Mouse (Mus musculus) kidney, embryonic 15.5 days (tissue): Measurements from ENCODE around the gene Gm47791. TPM values are rescaled to one million over a fixed set of nuclear protein-coding genes. Genes with fewer than 3 reads are reported as not detected.

ENCODE experiments used
- ATAC-seq: fragments of 200-750 bp; cut with Nextera tagmentation; replicated peaks from 2 replicates; pipeline ENCODE4 v1.8.0; 2017; ENCODE audit warnings: moderate TSS enrichment; ENCODE audit not compliant: low FRiP score
- H3K27ac ChIP-seq: fragments of 300-500 bp; sonication (generic); 2 replicates; pipeline ENCODE4 v1.5.1; 2015; ENCODE audit warnings: mild to moderate bottlenecking, inconsistent platforms
- H3K27me3 ChIP-seq: fragments of 300-500 bp; sonication (generic); 2 replicates; pipeline ENCODE4 v1.6.1; 2015; ENCODE audit warnings: inconsistent platforms
- H3K36me3 ChIP-seq: fragments of 300-500 bp; sonication (generic); 2 replicates; pipeline ENCODE4 v1.6.1; 2015; ENCODE audit warnings: inconsistent platforms
- H3K4me1 ChIP-seq: fragments of 300-500 bp; sonication (generic); 2 replicates; pipeline ENCODE4 v1.6.1; 2015; ENCODE audit warnings: inconsistent platforms
- H3K4me2 ChIP-seq: fragments of 300-500 bp; sonication (generic); 2 replicates; pipeline ENCODE4 v1.6.1; 2015; ENCODE audit warnings: moderate library complexity, mild to moderate bottlenecking, inconsistent platforms
- H3K4me3 ChIP-seq: fragments of 300-500 bp; sonication (generic); replicated peaks from 2 replicates; pipeline ENCODE4 v1.5.1; 2015; ENCODE audit warnings: mild to moderate bottlenecking, inconsistent platforms
- H3K9ac ChIP-seq: fragments of 300-500 bp; sonication (generic); 2 replicates; pipeline ENCODE4 v1.6.1; 2015; ENCODE audit warnings: mild to moderate bottlenecking, inconsistent platforms
- H3K9me3 ChIP-seq: fragments of 300-500 bp; sonication (generic); replicated peaks from 2 replicates; pipeline ENCODE4 v1.6.1; 2016; ENCODE audit warnings: inconsistent platforms
- WGBS: fragments of 180-500 bp; shearing (Covaris S2); methylation state at CpG from one replicate; pipeline ENCODE4 v1.1.7; 2015; ENCODE audit warnings: mixed read lengths; 5-methylcytosine and 5-hydroxymethylcytosine counted together
- polyA plus RNA-seq: library from polyadenylated mRNA; unstranded; fragments of >200 nt; fragmentation: Nextera tagmentation; extraction: Ambion mirVana; gene quantifications from 2 replicates; pipeline ENCODE4 v1.2.1, GENCODE M21; 2015

Gene Gm47791
- polyA plus RNA-seq, 1 experiment from 2014 or later = not detected

- Histone ChIP-seq H3K27me3 (no peaks in the 10 kb centered on the region), H3K36me3 (peaks cover 57% of the 10 kb centered on the region), H3K9ac (no peak overlapping the region), H3K27ac (no peak overlapping the region), H3K9me3 (no peaks in the 10 kb centered on the region), H3K4me2 (no peak overlapping the region), H3K4me3 (no peak overlapping the region), H3K4me1 (peaks cover 6% of the 10 kb centered on the region; the same call in 1 of the 2 replicates)
- 76% methylated on average over 3 of the region's 3 CpGs for WGBS
- no peak for ATAC-seq
Measured at GRCm38 (mm10) chr1:82743962-82744361, 27.1 kb downstream of the Gm47791 start.

GRCm38 (mm10) chr1:82741539-82741938, 29.5 kb downstream of the Gm47791 start:
- H3K9ac ChIP-seq = no peak overlapping the region
- H3K4me3 ChIP-seq = no peak overlapping the region
- H3K27me3 ChIP-seq = no peaks in the 10 kb centered on the region
- H3K36me3 ChIP-seq = peaks cover 57% of the 10 kb centered on the region
- WGBS = 88% methylated on average over 7 of the region's 7 CpGs
- no peak overlapping the region for H3K4me2 ChIP-seq
- H3K9me3 ChIP-seq = no peaks in the 10 kb centered on the region
- peaks cover 19% of the 10 kb centered on the region for H3K4me1 ChIP-seq
- no peak overlapping the region for H3K27ac ChIP-seq
- no peak for ATAC-seq

- Histone ChIP-seq H3K9ac (no peak overlapping the region), H3K27me3 (no peaks in the 10 kb centered on the region), H3K9me3 (no peaks in the 10 kb centered on the region), H3K4me2 (no peak overlapping the region), H3K36me3 (peaks cover 77% of the 10 kb centered on the region), H3K4me3 (no peak overlapping the region), H3K27ac (0 out of 2 replicates have a peak overlapping the region, but pooled peaks have one; percentile 45), H3K4me1 (peaks cover 13% of the 10 kb centered on the region)
- peak; percentile 82 for ATAC-seq
- 69% methylated on average over 1 of the region's 1 CpGs for WGBS
Measured at GRCm38 (mm10) chr1:82738066-82738465, 33.0 kb downstream of the Gm47791 start.

DNA sequence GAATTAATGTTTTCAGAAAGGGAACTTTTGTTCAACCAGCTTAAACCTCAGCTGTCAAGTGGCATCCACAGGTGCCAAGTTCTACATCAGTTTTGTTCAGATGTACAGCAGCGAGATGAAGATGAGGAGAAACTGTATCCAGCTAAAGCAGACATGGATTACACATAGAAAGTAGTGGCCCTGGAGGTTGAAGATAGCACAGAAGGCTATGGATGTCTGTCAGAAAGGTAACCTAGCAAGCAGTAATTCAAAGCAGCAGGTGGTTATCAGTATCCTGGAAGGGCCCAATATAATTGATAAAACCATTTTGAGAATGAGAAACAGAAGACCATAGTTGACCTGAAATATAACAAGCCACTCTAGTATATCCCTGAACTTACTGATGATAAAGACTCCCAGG, 37.7 kb downstream of the Gm47791 start:
- no peak for ATAC-seq
- WGBS = 96% methylated on average over 1 of the region's 1 CpGs
- no peaks in the 10 kb centered on the region for H3K27me3 ChIP-seq
- H3K27ac ChIP-seq = no peak overlapping the region
- peaks cover 13% of the 10 kb centered on the region for H3K4me1 ChIP-seq
- H3K36me3 ChIP-seq = peaks cover 93% of the 10 kb centered on the region
- H3K4me2 ChIP-seq = no peak overlapping the region
- no peaks in the 10 kb centered on the region for H3K9me3 ChIP-seq
- H3K9ac ChIP-seq = no peak overlapping the region
- no peak overlapping the region for H3K4me3 ChIP-seq

DNA sequence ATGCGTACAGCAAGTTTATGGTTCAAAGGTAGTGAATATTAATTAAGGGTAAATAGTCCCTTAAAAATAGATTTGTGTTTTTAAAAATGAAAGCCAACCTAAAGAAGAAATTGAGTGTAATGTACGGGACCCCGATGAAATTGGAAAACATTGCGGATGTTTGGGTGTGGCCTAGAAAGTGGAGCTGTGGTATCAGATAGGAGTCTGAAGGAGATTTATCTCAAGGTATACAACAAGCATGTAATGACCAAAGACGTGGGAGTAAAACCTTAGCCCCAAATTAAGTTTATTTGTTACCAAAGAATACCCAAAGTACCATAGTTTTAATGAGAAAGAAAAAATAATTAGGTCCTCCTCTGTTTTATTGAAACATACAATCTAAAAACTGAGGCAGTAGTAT, 44.6 kb downstream of the Gm47791 start:
- no peak overlapping the region for H3K9ac ChIP-seq
- H3K4me2 ChIP-seq = no peak overlapping the region
- peaks cover 43% of the 10 kb centered on the region for H3K36me3 ChIP-seq
- peaks cover 10% of the 10 kb centered on the region for H3K27me3 ChIP-seq
- H3K4me1 ChIP-seq = peaks cover 10% of the 10 kb centered on the region
- H3K9me3 ChIP-seq = no peaks in the 10 kb centered on the region
- no peak overlapping the region for H3K4me3 ChIP-seq
- H3K27ac ChIP-seq = no peak overlapping the region
- 91% methylated on average over 5 of the region's 5 CpGs for WGBS
- ATAC-seq = no peak

DNA sequence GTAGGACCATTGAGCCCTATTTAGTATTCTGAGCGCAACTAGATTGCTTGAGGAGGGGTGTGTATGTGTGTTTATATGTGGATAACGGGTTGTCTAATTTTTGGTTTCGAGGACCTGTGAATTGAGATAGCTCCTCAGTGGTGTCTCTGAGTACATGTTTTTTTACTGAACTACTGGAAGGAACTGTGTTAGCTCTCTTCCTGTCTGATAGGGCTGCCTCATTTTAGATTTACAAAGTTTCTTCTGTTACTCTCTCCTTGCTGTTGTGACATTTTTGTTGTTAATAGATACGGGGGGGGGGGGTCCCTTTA, 45.2 kb downstream of the Gm47791 start:
- Histone ChIP-seq H3K27me3 (peaks cover 10% of the 10 kb centered on the region), H3K9me3 (no peaks in the 10 kb centered on the region), H3K4me3 (peak overlapping the region; percentile 93), H3K4me1 (peaks cover 10% of the 10 kb centered on the region), H3K36me3 (peaks cover 37% of the 10 kb centered on the region), H3K9ac (peak overlapping the region; percentile 95), H3K27ac (no peak overlapping the region), H3K4me2 (peak overlapping the region; percentile 90)
- 56% methylated on average over 4 of the region's 4 CpGs for WGBS
- ATAC-seq = no peak

- no peaks in the 10 kb centered on the region for H3K9me3 ChIP-seq
- H3K36me3 ChIP-seq = peaks cover 31% of the 10 kb centered on the region
- peak overlapping the region; percentile 93 for H3K4me3 ChIP-seq
- 1% methylated on average over 37 of the region's 37 CpGs for WGBS
- peak overlapping the region; percentile 90 for H3K4me2 ChIP-seq
- ATAC-seq = peak; percentile 98
- H3K9ac ChIP-seq = peak overlapping the region; percentile 95
- H3K4me1 ChIP-seq = peaks cover 10% of the 10 kb centered on the region
- H3K27ac ChIP-seq = peak overlapping the region; percentile 80; the same call in 1 of the 2 replicates
- H3K27me3 ChIP-seq = peaks cover 10% of the 10 kb centered on the region
Measured at GRCm38 (mm10) chr1:82725026-82725874, 45.8 kb downstream of the Gm47791 start.

DNA sequence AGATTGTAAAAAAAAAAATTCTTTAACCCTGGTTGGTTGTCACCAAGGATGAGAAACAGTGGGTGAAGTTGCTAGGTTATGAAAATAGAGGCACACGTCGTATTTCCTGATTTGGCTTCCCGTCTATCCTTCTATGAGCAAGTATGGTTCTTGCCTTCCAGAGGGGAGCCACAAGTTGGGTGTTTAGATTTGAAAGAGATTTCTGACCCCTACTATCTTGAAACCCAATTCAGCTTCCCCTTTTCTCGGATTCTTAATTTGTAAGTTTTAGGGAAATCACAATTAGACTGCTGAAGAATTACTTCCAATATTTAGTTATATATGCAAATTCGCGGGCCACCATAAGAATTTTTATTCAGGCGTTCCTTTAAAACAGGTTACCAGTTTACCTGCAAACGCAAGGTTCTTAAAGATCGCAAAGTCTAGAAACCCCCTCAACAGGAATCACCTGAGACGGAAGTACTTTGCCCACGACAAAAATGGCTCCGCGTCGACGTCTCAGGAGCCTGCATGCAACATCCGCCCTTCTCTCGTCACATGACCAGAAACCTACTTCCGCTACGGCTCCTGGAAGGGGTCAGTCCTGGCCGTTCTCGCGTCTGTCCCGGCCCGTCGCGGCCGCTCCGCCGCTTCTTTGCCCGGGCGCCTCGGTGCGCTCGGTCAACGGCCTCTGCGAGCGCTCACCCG, 46.6 kb downstream of the Gm47791 start, which contains the start of gene Mff:
Gene Mff, plus strand, starts transcription at position 552 of the 687 bp plus-strand sequence.
- Histone ChIP-seq H3K27me3 (peaks cover 10% of the 10 kb centered on the region), H3K4me3 (peak within 1 kb of the TSS; percentile 93), H3K27ac (peak within 1 kb of the TSS; percentile 80; the same call in 1 of the 2 replicates), H3K4me1 (peaks cover 10% of the 10 kb centered on the region), H3K36me3 (peaks cover 23% of the 10 kb centered on the region), H3K9ac (peak within 1 kb of the TSS; percentile 95), H3K4me2 (peak within 1 kb of the TSS; percentile 90), H3K9me3 (no peaks in the 10 kb centered on the region)
- peak; percentile 100 for ATAC-seq
- WGBS = 10% methylated on average over 38 of the region's 38 CpGs

Other genes starting within 250 kb of the Gm47791 start
- gene Col4a4, start 184.4 kb downstream of the Gm47791 start, polyA plus RNA-seq = 3.4 and 3.8 TPM in 2 replicates
- gene Col4a3, start 184.3 kb downstream of the Gm47791 start, polyA plus RNA-seq = 2.6 and 2.8 TPM in 2 replicates
- gene Mff, start 46.4 kb downstream of the Gm47791 start, polyA plus RNA-seq = 217 and 235 TPM in 2 replicates
- gene Tm4sf20, start 2.8 kb downstream of the Gm47791 start, polyA plus RNA-seq = 1.7 and 2.7 TPM in 2 replicates
- gene Agfg1, start 68.2 kb upstream of the Gm47791 start, polyA plus RNA-seq = 29.7 and 33.0 TPM in 2 replicates
- 0.26 and 0.28 TPM in 2 replicates for gene A030005L19Rik, start 142.1 kb upstream of the Gm47791 start, polyA plus RNA-seq
- not detected in 2 replicates for gene A030014E15Rik, start 153.7 kb upstream of the Gm47791 start, polyA plus RNA-seq
- gene Gm6217, start 160.2 kb upstream of the Gm47791 start, polyA plus RNA-seq = not detected in 2 replicates
- gene A030003K21Rik, start 172.1 kb upstream of the Gm47791 start, polyA plus RNA-seq = not detected in 2 replicates
- not detected in 2 replicates for gene Gm7544, start 184.8 kb upstream of the Gm47791 start, polyA plus RNA-seq
- not detected in 2 replicates for gene Gm47955, start 189.0 kb upstream of the Gm47791 start, polyA plus RNA-seq
- gene Gm47959, start 229.3 kb upstream of the Gm47791 start, polyA plus RNA-seq = not detected in 2 replicates